Mouse (Mus musculus): ENCODE measurements at regions not wholly inside any gene's neighbourhood (a gene's known extent, or its start where the extent isn't known, plus 50 kb on each side); places are given as distances from the start of the nearest gene placed in this dataset.

GRCm38 (mm10) chr13:97412151-97412550 lies 171.2 kb downstream of the Enc1 start:
- TF ChIP-seq CTCF (IDR thresholded peaks at IDR 0.05; ENCODE audit: low read depth) (no peak), EP300 (IDR thresholded peaks at IDR 0.05; ENCODE audit: low read depth) (no peak)

Measured in liver, embryonic 14.5 days (tissue).